Mouse (Mus musculus) ES-Bruce4 (cell line): Measurements from ENCODE around the gene Vsig10.

Experiments
- CTCF ChIP-seq: IDR thresholded peaks from one replicate; pipeline ENCODE4 v1.8.1; 2011; ENCODE audit warnings: low read depth, low read length
- POLR2A ChIP-seq: IDR thresholded peaks from one replicate; pipeline ENCODE4 v1.8.1; 2011; ENCODE audit warnings: low read length; ENCODE audit not compliant: insufficient read depth

GRCm38 (mm10) chr5:117381785-117382184 lies 62.9 kb downstream of the Vsig10 start:
- TF ChIP-seq CTCF, result no peak
- no peak for TF ChIP-seq POLR2A
